Mouse (Mus musculus) regulatory T cell (primary cell): ENCODE measurements around the gene Atxn7.
"Not testable (repeated sequence)": the region's sequence is repeated elsewhere in the genome, so short reads cannot be mapped to it uniquely, and the experiment has no call there.

Source experiments
- in situ Hi-C: fragments of 300-600 bp; cut with MboI, MseI; formaldehyde crosslinking; loops from one replicate; pipeline ENCODE4 v1.15.1; 2025; ENCODE audit warnings: high pct_unique_total_duplicates

Atxn7 gene

GRCm38 (mm10) chr14:13961401-13962112 is at the start of gene Atxn7, which contains the start of gene Thoc7:
Gene Atxn7 (plus strand): TSS chr14:13961440.
Gene Thoc7 (minus strand): TSS chr14:13961852.
- in situ Hi-C loops = no loop called here

- in situ Hi-C loops = loop anchor here (5.0 kb wide), 1 partner anchor 557 kb away; no protein-coding TSS in a partner anchor
These were observed 46.7 kb upstream of the Atxn7 start, which contains the start of gene Gm281 for GRCm38 (mm10) chr14:13914387-13915082. Gene Gm281 (minus strand): TSS chr14:13914478.

- in situ Hi-C loops = loop anchor here (5.0 kb wide), 1 partner anchor 558 kb away; no protein-coding TSS in a partner anchor
These were observed 46.0 kb upstream of the Atxn7 start for GRCm38 (mm10) chr14:13915207-13915606.

- in situ Hi-C loops = loop anchor here (5.0 kb wide), 1 partner anchor 560 kb away; no protein-coding TSS in a partner anchor
These were observed 44.0 kb upstream of the Atxn7 start for GRCm38 (mm10) chr14:13917208-13917607.

- in situ Hi-C loops = loop anchor here (5.0 kb wide), 1 partner anchor 560 kb away; no protein-coding TSS in a partner anchor
These were observed 43.6 kb upstream of the Atxn7 start for GRCm38 (mm10) chr14:13917630-13918029.

- in situ Hi-C loops = no loop called here
These were observed 27.8 kb upstream of the Atxn7 start for GRCm38 (mm10) chr14:13933290-13934051.

GRCm38 (mm10) chr14:13934052-13934371 is 27.2 kb upstream of the Atxn7 start:
- in situ Hi-C loops = no loop called here

GRCm38 (mm10) chr14:13944686-13945085 is 16.6 kb upstream of the Atxn7 start:
- in situ Hi-C loops = no loop called here

GRCm38 (mm10) chr14:13948345-13948744 is 12.9 kb upstream of the Atxn7 start:
- in situ Hi-C loops = no loop called here

- in situ Hi-C loops = no loop called here
These were observed 10.8 kb upstream of the Atxn7 start for GRCm38 (mm10) chr14:13950401-13950800.

GRCm38 (mm10) chr14:13952151-13952550 is 9.1 kb upstream of the Atxn7 start:
- in situ Hi-C loops = not testable (repeated sequence)

- in situ Hi-C loops = no loop called here
These were observed 1.2 kb upstream of the Atxn7 start for GRCm38 (mm10) chr14:13960079-13960478.

- in situ Hi-C loops = no loop called here
These were observed 536 bp upstream of the Atxn7 start for GRCm38 (mm10) chr14:13960482-13961325.

GRCm38 (mm10) chr14:13962476-13962875 is 1.2 kb downstream of the Atxn7 start:
- in situ Hi-C loops = no loop called here

GRCm38 (mm10) chr14:13963527-13963926 is 2.3 kb downstream of the Atxn7 start:
- in situ Hi-C loops = no loop called here

GRCm38 (mm10) chr14:13967607-13968006 is 6.4 kb downstream of the Atxn7 start:
- in situ Hi-C loops = no loop called here

- in situ Hi-C loops = no loop called here
These were observed 7.2 kb downstream of the Atxn7 start for GRCm38 (mm10) chr14:13968476-13968875.

- in situ Hi-C loops = no loop called here
These were observed 9.3 kb downstream of the Atxn7 start for GRCm38 (mm10) chr14:13970513-13970912.

- in situ Hi-C loops = no loop called here
These were observed 10.5 kb downstream of the Atxn7 start for GRCm38 (mm10) chr14:13971644-13972234.

- in situ Hi-C loops = no loop called here
These were observed 16.3 kb downstream of the Atxn7 start for GRCm38 (mm10) chr14:13977498-13977897.

GRCm38 (mm10) chr14:13981286-13981685 is 20.0 kb downstream of the Atxn7 start:
- in situ Hi-C loops = loop anchor here (10.0 kb wide), 1 partner anchor 1676 kb away; no protein-coding TSS in a partner anchor
